Comparison of ENCODE assay signal across 20 mouse cellular contexts in genomic region chr7:80449620-80450091, GRCm38 (mm10). TPM values are rescaled to one million over a fixed set of nuclear protein-coding genes. Genes with fewer than 3 reads are reported as not detected.
A peak's percentile ranks its signal among the peaks of the same experiment; 100 is the strongest.
DNase-seq lines count a peak whose midpoint lies in the region; ATAC-seq and TF ChIP-seq lines count a peak whose summit lies in the region.
"Had no signal": no experiment of that assay in that cellular context is flagged by ENCODE, and none has a peak within 500 bp of the region (broad histone marks: within the 10 kb centered on the region; RNA-seq: fewer than 3 reads in every experiment).

No protein-coding gene starts in this region.

- no peaks in the 10 kb centered on the region for H3K9me3 ChIP-seq in stomach, postnatal 0 days (ENCODE audit: control insufficient read depth, low read length)
- H3K9me3 ChIP-seq: embryonic facial prominence, embryonic 12.5 days; hindbrain, embryonic 12.5 days had no signal

- no peak overlapping the region for H3K4me2 ChIP-seq in stomach, postnatal 0 days (replicated peaks; ENCODE audit: low read depth)
- H3K4me2 ChIP-seq: embryonic facial prominence, embryonic 12.5 days; hindbrain, embryonic 12.5 days; midbrain, embryonic 11.5 days had no signal

- 0 out of 2 replicates have a peak, but pooled peaks cover 3% of the 10 kb centered on the region for H3K4me1 ChIP-seq in stomach, postnatal 0 days (replicated peaks; ENCODE audit: control insufficient read depth, insufficient read depth)
- H3K4me1 ChIP-seq: hindbrain, embryonic 12.5 days had no signal

- 76% methylated on average over 6 of the region's 6 CpGs for WGBS in stomach, postnatal 0 days

- ATAC-seq in stomach, postnatal 0 days (ENCODE audit: low FRiP score, low TSS enrichment), result no peak
- ATAC-seq: intestine, embryonic 16.5 days had no signal

- DNase-seq in thymus, postnatal 0 days (ENCODE audit: low spot score), result peak; percentile 59
- DNase-seq in thymus, adult 18-20 months, result no peak
- peak; percentile 86 for DNase-seq in MEL-GATA-1-ER (ENCODE audit: extremely low read depth, low read depth)
- peak; percentile 77 for DNase-seq in induced T-regulatory cell, adult 2 months (ENCODE audit: low read depth)
- DNase-seq in naive thymus-derived CD4-positive, alpha-beta T cell, adult 2 months (ENCODE audit: low read depth), result peak; percentile 74
- DNase-seq in layer of hippocampus, adult 2 months (ENCODE audit: low spot score in 2 of 2), result no peak
- DNase-seq in stomach, postnatal 0 days (ENCODE audit: low spot score), result no peak
- no peak for DNase-seq in MN1 (ENCODE audit: low spot score)
- DNase-seq: cerebellum, adult 11-12 months; gastrocnemius, adult 2 months; heart, adult 2 months; left cerebral cortex, postnatal 4 days; lung, postnatal 14 days; thymus, postnatal 4 days had no signal

- no peak for TF ChIP-seq EP300 in stomach, postnatal 0 days (optimal IDR thresholded peaks at IDR 0.05)

- no peak overlapping the region for H3K9ac ChIP-seq in stomach, postnatal 0 days (ENCODE audit: low read length)
- H3K9ac ChIP-seq: embryonic facial prominence, embryonic 12.5 days; hindbrain, embryonic 12.5 days; liver, embryonic 14.5 days had no signal

- no peaks in the 10 kb centered on the region for H3K27me3 ChIP-seq in stomach, postnatal 0 days (ENCODE audit: control insufficient read depth, insufficient read depth, low read length)
- H3K27me3 ChIP-seq: embryonic facial prominence, embryonic 12.5 days; hindbrain, embryonic 12.5 days had no signal

- no peak for TF ChIP-seq CTCF in layer of hippocampus, adult 2 months (conservative IDR thresholded peaks at IDR 0.05)
- TF ChIP-seq CTCF in stomach, postnatal 0 days (IDR thresholded peaks at IDR 0.05; ENCODE audit: low read depth), result no peak

- H3K36me3 ChIP-seq in stomach, postnatal 0 days (ENCODE audit: control insufficient read depth, insufficient read depth, low read length), result no peaks in the 10 kb centered on the region

- no peak overlapping the region for H3K27ac ChIP-seq in layer of hippocampus, adult 2 months
- H3K27ac ChIP-seq in stomach, postnatal 0 days (replicated peaks), result no peak overlapping the region
- H3K27ac ChIP-seq: embryonic facial prominence, embryonic 12.5 days; gastrocnemius, adult 2 months; heart, adult 2 months; hindbrain, embryonic 12.5 days; kidney, postnatal 0 days; liver, embryonic 14.5 days had no signal

- H3K4me3 ChIP-seq in layer of hippocampus, adult 2 months, result no peak overlapping the region
- H3K4me3 ChIP-seq in stomach, postnatal 0 days (ENCODE audit: low read depth, low read length), result no peak overlapping the region
- H3K4me3 ChIP-seq: embryonic facial prominence, embryonic 12.5 days; gastrocnemius, adult 2 months; heart, adult 2 months; hindbrain, embryonic 12.5 days had no signal

RNA-seq across cellular contexts. Expression of gene Furin, which starts 44.4 kb away (rescaled TPM):
- 6.8 and 9.1 TPM in 2 replicates for polyA plus RNA-seq in thymus, postnatal 0 days (2015; fragmentation: Nextera tagmentation; extraction: Ambion mirVana)
- total RNA-seq in layer of hippocampus, adult 2 months (2021), result 10 to 100 TPM; 39.4 to 40.6 TPM
- 17.6 and 20.8 TPM in 2 replicates for polyA plus RNA-seq in stomach, postnatal 0 days (2015; fragmentation: Nextera tagmentation; extraction: Ambion mirVana)

Comparison
In these comparisons a context has a peak if more than half of its experiments do, and no peak if none do; other contexts are left out.
1. DNase-seq: peak in thymus, postnatal 0 days (single experiment), MEL-GATA-1-ER (single experiment), induced T-regulatory cell, adult 2 months (single experiment) and naive thymus-derived CD4-positive, alpha-beta T cell, adult 2 months (single experiment); none in thymus, adult 18-20 months (0 of 2), layer of hippocampus, adult 2 months (0 of 2), stomach, postnatal 0 days (single experiment) and MN1 (single experiment).